Mouse (Mus musculus) liver, adult (tissue): Measurements from ENCODE around the gene Rdh19.

ENCODE experiments used
- GATA4 ChIP-seq: IDR thresholded peaks from 2 replicates; pipeline ENCODE4 v1.6.1; 2014; ENCODE audit warnings: mild to moderate bottlenecking, low read length; ENCODE audit not compliant: insufficient replicate concordance

Rdh19 gene

GRCm38 (mm10) chr10:127879155-127879688, 29.5 kb downstream of the Rdh19 start:
- TF ChIP-seq GATA4 = peak; percentile 66

GRCm38 (mm10) chr10:127881041-127881440, 31.3 kb downstream of the Rdh19 start:
- no peak for TF ChIP-seq GATA4

GRCm38 (mm10) chr10:127886551-127886950, 36.8 kb downstream of the Rdh19 start:
- no peak for TF ChIP-seq GATA4

- TF ChIP-seq GATA4 = no peak
Measured at GRCm38 (mm10) chr10:127886971-127887370, 37.2 kb downstream of the Rdh19 start.

- peak; percentile 93 for TF ChIP-seq GATA4
Measured at GRCm38 (mm10) chr10:127888605-127889004, 38.9 kb downstream of the Rdh19 start, which contains the start of gene Rdh7. TSS of gene Rdh7 (minus strand) at chr10:127888817.

GRCm38 (mm10) chr10:127891481-127891880, 41.8 kb downstream of the Rdh19 start:
- TF ChIP-seq GATA4 = no peak

- TF ChIP-seq GATA4 = peak; percentile 67; the same call in 1 of the 2 replicates
Measured at GRCm38 (mm10) chr10:127893163-127894022, 43.7 kb downstream of the Rdh19 start.

GRCm38 (mm10) chr10:127896705-127897104, 47.0 kb downstream of the Rdh19 start:
- TF ChIP-seq GATA4 = no peak

GRCm38 (mm10) chr10:127897506-127897905, 47.8 kb downstream of the Rdh19 start:
- TF ChIP-seq GATA4 = no peak

GRCm38 (mm10) chr10:127898218-127898617, 48.5 kb downstream of the Rdh19 start, which contains the start of gene Sdr9c7:
TSS of gene Sdr9c7 (plus strand) at chr10:127898518.
- no peak for TF ChIP-seq GATA4

GRCm38 (mm10) chr10:127899783-127900182, 50.1 kb downstream of the Rdh19 start:
- TF ChIP-seq GATA4 = no peak

- no peak for TF ChIP-seq GATA4
Measured at GRCm38 (mm10) chr10:127901751-127902150, 52.0 kb downstream of the Rdh19 start.

- no peak for TF ChIP-seq GATA4
Measured at GRCm38 (mm10) chr10:127903116-127903515, 53.4 kb downstream of the Rdh19 start.

GRCm38 (mm10) chr10:127904718-127905446, 55.2 kb downstream of the Rdh19 start:
- TF ChIP-seq GATA4 = no peak

GRCm38 (mm10) chr10:127906138-127906537, 56.4 kb downstream of the Rdh19 start:
- no peak for TF ChIP-seq GATA4
